Mouse (Mus musculus) cortical plate, adult 2 months (tissue): Measurements from ENCODE around the gene Pycr1.

Source experiments
- CTCF ChIP-seq: fragments of 200-500 bp; IDR thresholded peaks from 2 replicates; pipeline ENCODE4 v1.5.1; 2011; ENCODE audit warnings: mild to moderate bottlenecking, control low read depth, low read length; ENCODE audit not compliant: insufficient read depth; ENCODE audit errors: extremely low read depth
- POLR2A ChIP-seq: fragments of 200-500 bp; IDR thresholded peaks from 2 replicates; pipeline ENCODE4 v1.6.1; 2011; ENCODE audit warnings: mild to moderate bottlenecking, low read length, control low read depth; ENCODE audit not compliant: insufficient read depth; ENCODE audit errors: extremely low read depth

GRCm38 (mm10) chr11:120615167-120615566, 28.4 kb downstream of the Pycr1 start:
- no peak for TF ChIP-seq CTCF
- TF ChIP-seq POLR2A = peak; percentile 12; the same call in 1 of the 2 replicates
